Mouse (Mus musculus) embryo, embryonic 10 days (tissue): ENCODE measurements around the gene Kbtbd3.

Experiments
- DNase-seq: peaks from one replicate; pipeline ENCODE4 v3.0.0-alpha.2; 2015; ENCODE audit warnings: low spot score

The Kbtbd3 gene

GRCm38 (mm10) chr9:4309351-4310085 is at the start of gene Kbtbd3, which contains the start of gene Aasdhppt:
TSS of gene Kbtbd3 (plus strand) at chr9:4309833.
TSS of gene Aasdhppt (minus strand) at chr9:4309471.
- peak; percentile 99 for DNase-seq

- peak; percentile 18 for DNase-seq
Measured at GRCm38 (mm10) chr9:4259841-4260745, 49.5 kb upstream of the Kbtbd3 start.

- no peak for DNase-seq
Measured at GRCm38 (mm10) chr9:4260746-4261090, 48.9 kb upstream of the Kbtbd3 start.

GRCm38 (mm10) chr9:4266881-4267280 is 42.8 kb upstream of the Kbtbd3 start:
- DNase-seq: no peak

- DNase-seq: no peak
Measured at GRCm38 (mm10) chr9:4283850-4284249, 25.8 kb upstream of the Kbtbd3 start.

- no peak for DNase-seq
Measured at GRCm38 (mm10) chr9:4300466-4300865, 9.2 kb upstream of the Kbtbd3 start.

- DNase-seq: no peak
Measured at GRCm38 (mm10) chr9:4304867-4305266, 4.8 kb upstream of the Kbtbd3 start.

- DNase-seq: peak; percentile 19
Measured at GRCm38 (mm10) chr9:4308628-4309350, 844 bp upstream of the Kbtbd3 start.

- no peak for DNase-seq
Measured at GRCm38 (mm10) chr9:4310706-4311105, 1.1 kb downstream of the Kbtbd3 start.

GRCm38 (mm10) chr9:4311162-4311561 is 1.5 kb downstream of the Kbtbd3 start:
- DNase-seq: no peak

- no peak for DNase-seq
Measured at GRCm38 (mm10) chr9:4313946-4314345, 4.3 kb downstream of the Kbtbd3 start.

- no peak for DNase-seq
Measured at GRCm38 (mm10) chr9:4315746-4316145, 6.1 kb downstream of the Kbtbd3 start.

GRCm38 (mm10) chr9:4318939-4319721 is 9.5 kb downstream of the Kbtbd3 start:
- DNase-seq: no peak

- DNase-seq: no peak
Measured at GRCm38 (mm10) chr9:4353163-4353562, 43.5 kb downstream of the Kbtbd3 start.

- DNase-seq: peak; percentile 99
Measured at GRCm38 (mm10) chr9:4375828-4376639, 66.4 kb downstream of the Kbtbd3 start, which contains the start of gene Msantd4. TSS of gene Msantd4 (plus strand) at chr9:4376562.

- DNase-seq: peak; percentile 11
Measured at GRCm38 (mm10) chr9:4376640-4377120, 67.0 kb downstream of the Kbtbd3 start.
